Mouse (Mus musculus) liver, embryonic 13.5 days (tissue): ENCODE results near the gene Arpc2. TPM values are rescaled to one million over a fixed set of nuclear protein-coding genes. Genes with fewer than 3 reads are reported as not detected.

Experiments
- ATAC-seq: fragments of 200-750 bp; cut with Nextera tagmentation; 2 replicates; pipeline ENCODE4 v1.8.0; 2017; ENCODE audit warnings: low read depth, mild to moderate bottlenecking, moderate number of reproducible peaks, moderate library complexity
- DNase-seq: peaks from one replicate; pipeline ENCODE4 v3.0.0; 2022
- H3K27ac ChIP-seq: fragments of 300-500 bp; sonication (generic); 2 replicates; pipeline ENCODE4 v1.5.1; 2015; ENCODE audit warnings: moderate library complexity, mild to moderate bottlenecking, inconsistent platforms
- H3K27me3 ChIP-seq: fragments of 300-500 bp; sonication (generic); 2 replicates; pipeline ENCODE4 v1.6.1; 2015; ENCODE audit warnings: mild to moderate bottlenecking, inconsistent platforms
- H3K36me3 ChIP-seq: fragments of 300-500 bp; sonication (generic); 2 replicates; pipeline ENCODE4 v1.6.1; 2015; ENCODE audit warnings: mild to moderate bottlenecking, inconsistent platforms
- H3K4me1 ChIP-seq: fragments of 300-500 bp; sonication (generic); replicated peaks from 2 replicates; pipeline ENCODE4 v1.6.1; 2015; ENCODE audit warnings: inconsistent platforms
- H3K4me2 ChIP-seq: fragments of 300-500 bp; sonication (generic); 2 replicates; pipeline ENCODE4 v1.6.1; 2015; ENCODE audit warnings: inconsistent platforms, mild to moderate bottlenecking, moderate library complexity
- H3K4me3 ChIP-seq: fragments of 300-500 bp; sonication (generic); replicated peaks from 2 replicates; pipeline ENCODE4 v1.5.1; 2015; ENCODE audit warnings: mild to moderate bottlenecking, inconsistent platforms
- H3K9ac ChIP-seq: fragments of 300-500 bp; sonication (generic); 2 replicates; pipeline ENCODE4 v1.6.1; 2015; ENCODE audit warnings: mild to moderate bottlenecking, inconsistent platforms
- H3K9me3 ChIP-seq: fragments of 300-500 bp; sonication (generic); replicated peaks from 2 replicates; pipeline ENCODE4 v1.6.1; 2016; ENCODE audit warnings: inconsistent platforms
- WGBS: fragments of 180-500 bp; shearing (Covaris S2); methylation state at CpG from one replicate; pipeline ENCODE4 v1.1.7; 2015; ENCODE audit not compliant: insufficient replicate concordance; 5-methylcytosine and 5-hydroxymethylcytosine counted together
- polyA plus RNA-seq: library from polyadenylated mRNA; unstranded; fragments of >200 nt; fragmentation: Nextera tagmentation; extraction: Ambion mirVana; gene quantifications from 2 replicates; pipeline ENCODE4 v1.2.1, GENCODE M21; 2015

The Arpc2 gene
- polyA plus RNA-seq, 1 experiment from 2014 or later, result 226 TPM

DNA sequence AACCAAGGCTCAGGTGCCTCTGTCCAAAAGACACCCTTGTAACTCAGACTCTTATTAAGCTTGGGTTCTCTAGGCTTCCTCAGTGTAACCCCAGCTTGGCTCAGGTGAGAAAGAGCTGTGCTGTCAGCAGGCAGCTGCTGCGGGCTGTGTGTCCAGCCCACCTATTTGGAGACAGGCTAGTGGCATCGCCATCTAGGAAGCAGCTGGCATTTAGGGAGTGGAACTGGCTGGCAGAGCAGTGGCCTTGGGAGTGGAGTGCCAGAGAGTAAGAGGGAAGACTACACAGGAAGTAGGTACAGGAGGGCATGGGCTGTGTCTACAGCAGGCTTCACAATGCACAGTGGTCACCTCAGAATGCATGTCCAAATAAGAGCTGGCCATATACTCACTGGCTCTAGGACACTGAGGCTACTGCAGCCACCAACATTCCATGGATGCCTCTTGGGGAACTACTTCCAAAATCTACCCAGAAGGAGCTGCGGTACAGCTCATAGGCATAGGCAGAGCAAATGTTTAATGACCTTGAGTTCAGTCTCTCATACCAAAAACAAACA is 58.3 kb downstream of the Arpc2 start:
- Histone ChIP-seq H3K9me3 (no peaks in the 10 kb centered on the region), H3K27me3 (no peaks in the 10 kb centered on the region), H3K9ac (peak overlapping the region; percentile 38; the same call in 1 of the 2 replicates), H3K4me3 (no peak overlapping the region), H3K36me3 (peaks cover 47% of the 10 kb centered on the region), H3K4me2 (no peak overlapping the region), H3K4me1 (peaks cover 77% of the 10 kb centered on the region), H3K27ac (peak overlapping the region; percentile 64; the same call in 1 of the 2 replicates)
- DNase-seq (no peak), ATAC-seq (no peak)
- WGBS, result 87% methylated on average over 3 of the region's 3 CpGs

DNA sequence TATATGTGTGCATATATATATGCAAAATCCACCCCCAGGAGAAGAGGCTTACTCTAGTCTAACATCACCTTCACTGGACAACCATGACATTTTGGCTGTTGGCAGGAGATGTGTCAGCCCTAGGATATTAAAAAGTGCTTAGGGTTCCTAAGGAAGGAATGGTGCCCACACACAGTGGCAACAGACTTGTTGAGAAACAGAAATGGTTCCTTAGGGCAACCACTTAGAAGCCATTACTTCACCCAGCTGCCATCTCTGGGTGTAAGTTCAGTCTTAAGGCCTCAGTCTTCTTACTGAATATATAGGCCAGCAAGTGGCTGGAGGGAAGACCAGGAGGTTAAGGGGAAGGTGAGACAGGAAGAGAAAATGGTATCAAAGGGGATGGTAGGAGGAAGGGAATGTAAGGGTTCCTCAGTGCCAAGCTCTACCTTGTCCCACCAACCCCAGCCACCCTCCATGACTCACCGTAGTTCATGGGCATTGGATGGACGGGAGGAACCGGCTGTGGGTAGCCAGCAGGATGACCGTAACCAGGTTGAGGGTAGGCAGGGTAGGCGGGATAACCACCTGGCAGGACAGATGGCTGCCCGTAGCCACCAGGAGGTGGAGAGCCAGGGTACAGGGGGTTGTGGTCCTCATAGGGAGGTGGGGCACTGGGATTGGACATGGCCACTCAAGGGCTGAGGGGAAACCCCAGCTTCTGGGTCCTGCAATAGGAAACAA is 59.0 kb downstream of the Arpc2 start:
- H3K9me3 ChIP-seq, result no peaks in the 10 kb centered on the region
- H3K4me1 ChIP-seq, result peaks cover 77% of the 10 kb centered on the region
- no peaks in the 10 kb centered on the region for H3K27me3 ChIP-seq
- peak overlapping the region; percentile 90 for H3K4me2 ChIP-seq
- H3K36me3 ChIP-seq, result peaks cover 40% of the 10 kb centered on the region
- DNase-seq (no peak), ATAC-seq (no peak)
- WGBS, result 64% methylated on average over 6 of the region's 6 CpGs
- H3K9ac ChIP-seq, result peak overlapping the region; percentile 82
- peak overlapping the region; percentile 63 for H3K4me3 ChIP-seq
- peak overlapping the region; percentile 94 for H3K27ac ChIP-seq

DNA sequence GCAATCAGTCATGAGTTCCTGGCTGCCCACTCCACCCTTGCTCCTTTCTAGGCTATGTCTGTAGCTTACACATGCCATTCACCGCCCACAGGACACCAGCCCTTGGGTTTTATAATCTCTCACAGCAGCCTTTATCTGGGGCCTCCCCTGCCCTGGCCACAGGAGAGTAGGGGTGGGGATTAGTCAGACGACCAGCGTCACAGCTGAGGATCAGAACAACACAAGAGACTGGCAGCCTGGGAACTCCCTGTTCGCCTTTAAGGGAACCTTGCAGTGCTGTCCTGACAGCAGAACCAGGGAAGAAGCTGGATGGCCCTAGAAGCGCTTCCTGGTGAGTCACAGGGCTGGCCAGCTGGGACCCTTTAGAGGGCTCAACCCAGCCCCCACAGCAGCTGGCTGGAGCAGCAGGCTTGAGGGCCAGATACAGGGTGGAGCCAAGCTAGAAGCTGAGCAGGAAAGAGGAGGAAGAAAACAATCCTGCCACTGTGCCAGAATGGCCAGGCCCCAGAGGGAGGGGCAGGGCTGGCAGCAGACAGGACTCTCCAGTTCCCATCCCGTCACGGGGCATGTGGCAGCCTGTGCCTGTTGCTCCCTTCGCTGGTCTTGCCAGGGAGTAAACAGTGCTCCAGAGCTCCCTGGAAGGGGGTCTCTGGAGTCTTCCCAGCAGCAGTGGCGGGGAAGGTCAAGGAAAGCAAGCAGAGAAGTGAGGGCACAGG is 59.7 kb downstream of the Arpc2 start:
- Histone ChIP-seq H3K4me3 (peak overlapping the region; percentile 63), H3K27ac (peak overlapping the region; percentile 94), H3K27me3 (no peaks in the 10 kb centered on the region), H3K36me3 (peaks cover 33% of the 10 kb centered on the region), H3K9me3 (no peaks in the 10 kb centered on the region), H3K4me1 (peaks cover 77% of the 10 kb centered on the region), H3K4me2 (peak overlapping the region; percentile 90), H3K9ac (peak overlapping the region; percentile 82)
- DNase-seq, result peak; percentile 86
- peak; percentile 96 for ATAC-seq
- WGBS, result 19% methylated on average over 9 of the region's 9 CpGs

DNA sequence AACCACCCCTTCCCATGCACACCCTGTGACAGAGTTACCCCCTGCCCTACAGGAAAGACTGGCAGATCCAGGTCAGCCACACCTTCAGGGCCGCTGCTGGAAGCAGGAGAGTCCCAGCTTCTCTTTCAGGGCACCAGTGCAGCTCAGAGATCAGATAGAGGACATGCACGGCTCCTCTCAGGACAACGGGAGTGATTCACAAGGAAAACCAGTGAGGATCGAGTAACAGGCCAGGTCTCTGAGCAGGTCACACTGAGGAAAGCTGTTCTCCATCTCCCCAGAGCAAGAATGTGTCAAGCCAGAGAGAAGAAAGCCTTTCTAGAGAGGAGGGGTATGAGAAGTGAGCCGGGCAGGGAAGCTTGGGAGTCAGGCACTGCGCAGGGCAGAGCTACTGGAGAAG is 60.6 kb downstream of the Arpc2 start:
- Histone ChIP-seq H3K4me3 (peak overlapping the region; percentile 63), H3K27me3 (no peaks in the 10 kb centered on the region), H3K9me3 (no peaks in the 10 kb centered on the region), H3K4me2 (peak overlapping the region; percentile 90), H3K4me1 (peaks cover 80% of the 10 kb centered on the region), H3K36me3 (peaks cover 24% of the 10 kb centered on the region), H3K9ac (peak overlapping the region; percentile 82), H3K27ac (peak overlapping the region; percentile 94)
- 62% methylated on average over 6 of the region's 6 CpGs for WGBS
- DNase-seq (no peak), ATAC-seq (no peak)

DNA sequence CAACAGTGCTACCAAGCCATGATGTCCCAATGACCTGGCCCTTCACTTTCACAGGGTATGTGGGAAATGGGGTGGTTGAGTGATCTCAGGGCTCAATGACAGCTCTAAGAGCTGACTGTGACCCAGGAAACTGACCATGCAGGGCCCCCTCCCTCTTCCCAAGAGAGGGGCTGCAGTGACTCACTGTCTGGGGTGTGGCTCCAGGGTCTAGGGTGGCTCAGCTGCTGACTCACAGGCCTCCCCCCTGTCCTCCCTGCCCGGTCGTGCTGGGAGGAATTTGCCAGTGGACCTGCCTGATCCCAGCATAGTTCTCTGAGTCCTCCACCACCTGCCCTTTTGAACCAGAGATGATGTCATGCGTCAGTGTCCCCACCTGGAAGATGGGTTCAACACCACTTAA is 61.4 kb downstream of the Arpc2 start:
- Histone ChIP-seq H3K4me3 (peak overlapping the region; percentile 63; the same call in 1 of the 2 replicates), H3K36me3 (peaks cover 19% of the 10 kb centered on the region), H3K9me3 (no peaks in the 10 kb centered on the region), H3K9ac (peak overlapping the region; percentile 82), H3K4me2 (peak overlapping the region; percentile 90), H3K4me1 (peaks cover 88% of the 10 kb centered on the region), H3K27me3 (no peaks in the 10 kb centered on the region), H3K27ac (peak overlapping the region; percentile 94)
- DNase-seq (peak; percentile 46), ATAC-seq (no peak)
- 53% methylated on average over 3 of the region's 3 CpGs for WGBS

DNA sequence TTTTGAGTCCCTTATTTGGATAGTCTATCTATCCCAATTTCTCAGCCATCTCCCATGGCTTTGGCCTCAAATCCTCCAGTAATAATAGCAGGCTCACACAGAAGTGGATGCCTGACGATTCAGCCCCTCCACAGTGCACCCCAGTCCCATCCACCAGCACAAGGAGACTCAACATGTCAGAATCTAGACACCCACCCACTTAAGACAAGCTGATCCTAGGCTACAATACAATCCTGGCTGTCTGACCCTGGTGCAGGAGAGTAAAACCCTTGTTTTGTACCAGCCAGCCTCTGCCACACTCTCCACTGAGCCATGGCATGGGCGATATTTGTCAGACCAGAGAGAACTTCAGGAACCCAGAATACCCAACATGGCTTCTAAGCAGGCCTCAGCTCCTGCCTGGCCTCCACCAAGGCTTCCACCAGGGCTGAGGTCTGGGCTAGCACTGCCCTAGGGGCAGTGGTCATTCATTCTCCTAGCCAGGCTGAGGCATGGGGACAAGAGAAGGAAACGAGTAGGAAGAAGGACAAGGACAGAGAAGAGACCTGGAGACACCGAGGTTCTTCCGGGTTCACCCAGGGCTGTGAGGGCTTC is 62.4 kb downstream of the Arpc2 start:
- Histone ChIP-seq H3K9ac (no peak overlapping the region), H3K4me1 (peaks cover 98% of the 10 kb centered on the region), H3K4me3 (no peak overlapping the region), H3K36me3 (peaks cover 10% of the 10 kb centered on the region), H3K4me2 (no peak overlapping the region), H3K9me3 (no peaks in the 10 kb centered on the region), H3K27me3 (no peaks in the 10 kb centered on the region), H3K27ac (peak overlapping the region; percentile 19; the same call in 1 of the 2 replicates)
- 86% methylated on average over 5 of the region's 5 CpGs for WGBS
- ATAC-seq (no peak), DNase-seq (no peak)

DNA sequence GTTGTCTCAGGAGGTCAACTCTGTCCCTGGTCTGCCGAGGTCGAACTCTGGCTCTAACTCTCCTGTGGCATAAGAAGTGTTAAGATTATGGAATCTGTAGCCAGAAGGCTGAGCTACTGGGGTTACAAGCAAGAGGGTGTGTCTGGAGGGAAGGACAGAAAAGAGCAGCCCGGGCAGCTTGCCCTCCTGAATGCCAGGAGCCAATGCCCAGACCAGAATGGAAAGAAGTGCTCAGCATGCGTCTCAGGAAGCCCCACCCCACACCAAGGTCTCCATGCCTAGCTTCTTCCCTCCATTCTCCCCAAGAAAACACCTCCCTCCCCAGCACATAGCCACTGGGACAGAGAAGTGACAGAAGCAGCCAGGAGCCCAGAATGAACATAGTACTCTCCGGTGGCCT is 63.1 kb downstream of the Arpc2 start:
- no peak overlapping the region for H3K4me2 ChIP-seq
- H3K27ac ChIP-seq, result no peak overlapping the region
- H3K9ac ChIP-seq, result peak overlapping the region; percentile 37; the same call in 1 of the 2 replicates

DNA sequence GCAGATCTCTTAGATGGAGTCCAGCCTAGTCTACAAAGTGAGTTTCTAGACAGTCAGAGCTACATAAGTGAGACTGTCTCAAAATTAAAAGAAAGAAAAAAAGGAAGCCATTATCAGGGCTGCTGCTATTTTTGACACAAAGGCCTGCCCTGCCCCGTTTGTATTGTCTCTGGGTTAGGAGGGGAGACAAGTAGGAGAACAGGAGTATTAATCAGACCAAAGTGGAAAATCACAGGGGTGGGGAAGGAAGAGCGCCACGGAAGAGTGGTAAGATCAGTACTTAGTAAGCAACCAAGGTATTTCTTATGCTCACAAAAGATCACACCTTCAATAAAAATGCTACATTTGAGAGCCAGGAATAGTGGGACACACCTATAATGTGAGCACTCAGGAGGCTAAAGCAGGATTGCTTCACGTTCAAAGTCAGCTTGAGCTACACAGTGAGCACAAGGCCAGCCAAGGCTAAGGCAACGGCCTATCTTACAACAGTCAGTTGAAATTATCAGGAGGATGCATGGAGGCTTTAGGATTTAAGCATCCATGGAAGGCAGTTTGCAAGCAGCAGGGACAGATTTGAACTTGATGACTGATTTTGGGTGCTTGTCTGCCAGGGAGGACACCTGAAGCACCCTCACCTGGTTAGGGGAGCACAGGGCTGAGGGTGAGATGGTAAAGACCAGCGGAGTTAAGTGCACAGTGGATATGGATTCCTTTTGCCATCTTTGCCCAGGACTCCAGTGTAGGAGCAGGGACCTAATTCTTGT is 64.6 kb downstream of the Arpc2 start:
- DNase-seq (no peak), ATAC-seq (no peak)
- no peaks in the 10 kb centered on the region for H3K27me3 ChIP-seq
- H3K4me1 ChIP-seq, result peaks cover 98% of the 10 kb centered on the region
- WGBS, result 58% methylated on average over 6 of the region's 6 CpGs
- H3K4me3 ChIP-seq, result no peak overlapping the region
- H3K27ac ChIP-seq, result peak overlapping the region; percentile 21; the same call in 1 of the 2 replicates
- no peak overlapping the region for H3K9ac ChIP-seq
- H3K9me3 ChIP-seq, result no peaks in the 10 kb centered on the region
- H3K4me2 ChIP-seq, result no peak overlapping the region; the same call in 1 of the 2 replicates
- H3K36me3 ChIP-seq, result no peaks in the 10 kb centered on the region

More for the DNA sequence above, 63.1 kb downstream of the Arpc2 start:
- no peak for ATAC-seq
- 63% methylated on average over 5 of the region's 5 CpGs for WGBS
- no peaks in the 10 kb centered on the region for H3K9me3 ChIP-seq
- no peak overlapping the region for H3K4me3 ChIP-seq
- H3K36me3 ChIP-seq, result peaks cover 4% of the 10 kb centered on the region
- DNase-seq, result no peak
- H3K27me3 ChIP-seq, result no peaks in the 10 kb centered on the region
- H3K4me1 ChIP-seq, result peaks cover 99% of the 10 kb centered on the region

DNA sequence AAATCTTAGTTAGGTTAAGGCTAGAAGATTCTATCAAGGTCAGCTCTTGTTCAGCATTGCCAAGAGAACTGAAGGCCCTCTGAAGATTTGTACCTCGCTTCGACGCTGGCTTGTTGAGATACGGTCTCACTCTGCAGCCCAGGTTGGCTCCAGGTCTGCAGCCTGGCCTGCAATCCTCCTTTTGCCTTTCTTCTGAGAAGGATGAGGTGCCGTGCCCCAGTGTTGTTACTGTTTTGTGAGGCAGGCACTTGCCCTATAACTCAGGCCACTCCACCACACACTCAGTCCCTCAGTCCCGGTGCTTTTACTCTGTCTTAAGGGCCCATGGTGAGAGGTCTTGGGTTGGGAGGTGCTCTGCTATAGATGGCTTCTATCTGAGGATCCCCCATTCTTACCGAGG is 66.3 kb downstream of the Arpc2 start:
- H3K4me1 ChIP-seq, result peaks cover 86% of the 10 kb centered on the region
- H3K4me3 ChIP-seq, result peak overlapping the region; percentile 81; the same call in 1 of the 2 replicates
- 0 out of 2 replicates have a peak overlapping the region, but pooled peaks have one; percentile 5 for H3K9ac ChIP-seq
- 86% methylated on average over 7 of the region's 7 CpGs for WGBS
- H3K4me2 ChIP-seq, result peak overlapping the region; percentile 92
- DNase-seq, result no peak
- H3K27me3 ChIP-seq, result no peaks in the 10 kb centered on the region
- H3K27ac ChIP-seq, result no peak overlapping the region; the same call in 1 of the 2 replicates
- H3K9me3 ChIP-seq, result no peaks in the 10 kb centered on the region
- ATAC-seq, result no peak
- H3K36me3 ChIP-seq, result no peaks in the 10 kb centered on the region

DNA sequence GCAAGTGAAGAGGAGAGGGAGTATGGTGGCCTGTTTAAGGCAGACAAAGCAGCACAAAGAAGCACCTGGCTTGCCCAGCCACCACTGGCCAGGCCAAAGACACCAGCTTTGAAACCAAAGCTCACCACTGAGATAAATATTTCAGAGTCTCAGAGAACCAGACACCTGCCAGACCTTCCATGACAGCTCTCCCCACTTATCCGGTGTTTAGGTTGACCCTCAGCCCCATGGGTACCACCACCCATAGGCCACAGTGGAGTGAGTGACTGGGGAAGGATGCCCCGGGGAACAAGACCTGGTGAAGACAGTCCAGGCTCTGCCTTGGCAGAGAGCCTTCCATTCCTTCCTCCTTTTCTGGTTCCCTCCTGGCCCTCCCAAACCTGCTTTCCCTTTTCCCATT is 67.0 kb downstream of the Arpc2 start:
- Histone ChIP-seq H3K27me3 (no peaks in the 10 kb centered on the region), H3K4me3 (peak overlapping the region; percentile 81), H3K9me3 (no peaks in the 10 kb centered on the region), H3K27ac (peak overlapping the region; percentile 16; the same call in 1 of the 2 replicates), H3K4me2 (peak overlapping the region; percentile 92), H3K36me3 (no peaks in the 10 kb centered on the region), H3K9ac (0 out of 2 replicates have a peak overlapping the region, but pooled peaks have one; percentile 88), H3K4me1 (peaks cover 86% of the 10 kb centered on the region)
- DNase-seq (no peak), ATAC-seq (no peak)
- WGBS, result 69% methylated on average over 2 of the region's 2 CpGs
